8 mouse cellular contexts compared by ENCODE assay signal in the genomic region with DNA sequence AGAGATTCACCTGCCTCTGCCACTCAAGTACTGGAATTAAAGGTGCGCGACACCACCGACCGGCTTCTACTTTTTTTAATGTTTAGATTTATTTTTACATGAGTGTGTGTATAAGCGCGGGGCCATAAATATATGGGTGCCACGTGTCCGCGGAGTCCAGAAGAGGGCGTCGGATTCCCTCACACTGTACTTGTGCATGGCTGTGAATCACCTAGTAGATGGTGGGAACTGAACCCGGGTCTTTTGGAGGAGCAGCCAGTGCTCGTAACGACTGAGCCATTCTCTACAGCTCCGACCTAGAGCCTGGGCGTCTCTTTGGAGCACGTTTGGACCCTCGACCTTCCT. TPM values are rescaled to one million over a fixed set of nuclear protein-coding genes. Genes with fewer than 3 reads are reported as not detected.
A peak's percentile ranks its signal among the peaks of the same experiment; 100 is the strongest.
DNase-seq lines count a peak whose midpoint lies in the region; ATAC-seq and TF ChIP-seq lines count a peak whose summit lies in the region.

No protein-coding gene starts in this region.

- H3K9ac ChIP-seq in lung, postnatal 0 days (replicated peaks; ENCODE audit: low read depth) = no peak overlapping the region
- peak overlapping the region; percentile 58 for H3K9ac ChIP-seq in limb, embryonic 11.5 days (ENCODE audit: low read length)
- H3K9ac ChIP-seq in neural tube, embryonic 14.5 days (replicated peaks; ENCODE audit: low read depth, low read length) = peak overlapping the region; percentile 67; the same call in 1 of the 2 replicates

- peak overlapping the region; percentile 63 for H3K4me2 ChIP-seq in lung, postnatal 0 days (replicated peaks; ENCODE audit: low read depth, low read length)
- peak overlapping the region; percentile 61 for H3K4me2 ChIP-seq in limb, embryonic 11.5 days (ENCODE audit: low read depth, severe bottlenecking)
- H3K4me2 ChIP-seq in neural tube, embryonic 14.5 days (ENCODE audit: low read depth, low read length) = peak overlapping the region; percentile 62

- peak; percentile 63 for ATAC-seq in lung, postnatal 0 days
- peak; percentile 45 for ATAC-seq in limb, embryonic 11.5 days (ENCODE audit: insufficient number of reproducible peaks, low FRiP score, low TSS enrichment, low read depth)
- ATAC-seq in neural tube, embryonic 14.5 days (ENCODE audit: low read depth) = peak; percentile 64

- peak; percentile 58; the same call in 1 of the 2 replicates for TF ChIP-seq POLR2A in embryonic fibroblast, embryonic 13.5 days (IDR thresholded peaks at IDR 0.05; ENCODE audit: low read depth, low read length)

- H3K36me3 ChIP-seq in lung, postnatal 0 days (ENCODE audit: insufficient read depth, low read length) = no peaks in the 10 kb centered on the region
- H3K36me3 ChIP-seq in limb, embryonic 11.5 days (ENCODE audit: control insufficient read depth, insufficient read depth, low read length) = peaks cover 6% of the 10 kb centered on the region; the same call in 1 of the 2 replicates
- no peaks in the 10 kb centered on the region for H3K36me3 ChIP-seq in neural tube, embryonic 14.5 days (ENCODE audit: control insufficient read depth, insufficient read depth, low read length)

- peak; percentile 61 for TF ChIP-seq CTCF in lung, postnatal 0 days (IDR thresholded peaks at IDR 0.05)
- TF ChIP-seq CTCF in embryonic fibroblast, embryonic 13.5 days (IDR thresholded peaks at IDR 0.05; ENCODE audit: borderline replicate concordance, insufficient read depth, low read length) = peak; percentile 54; the same call in 1 of the 2 replicates

- H3K27me3 ChIP-seq in lung, postnatal 0 days (replicated peaks; ENCODE audit: insufficient read depth, low read length) = no peaks in the 10 kb centered on the region
- peaks cover 3% of the 10 kb centered on the region for H3K27me3 ChIP-seq in limb, embryonic 11.5 days (ENCODE audit: control insufficient read depth, insufficient read depth, low read length)
- peaks cover 6% of the 10 kb centered on the region for H3K27me3 ChIP-seq in neural tube, embryonic 14.5 days (ENCODE audit: control insufficient read depth, insufficient read depth, low read length)

- no peak for DNase-seq in lung, postnatal 0 days (ENCODE audit: low spot score)
- no peak for DNase-seq in lung, postnatal 4 days
- DNase-seq in limb, embryonic 11.5 days (ENCODE audit: low spot score) = no peak
- DNase-seq in cerebellum, adult 11 months = no peak
- DNase-seq in cerebellum, postnatal 10 days = no peak
- no peak for DNase-seq in gastrocnemius, adult 8-10 months (ENCODE audit: low spot score in 2 of 2)

- peak overlapping the region; percentile 94 for H3K27ac ChIP-seq in lung, postnatal 0 days (ENCODE audit: low read length)
- peak overlapping the region; percentile 35; the same call in 1 of the 2 replicates for H3K27ac ChIP-seq in embryonic fibroblast, embryonic 13.5 days (ENCODE audit: insufficient read depth, low read length)
- H3K27ac ChIP-seq in limb, embryonic 11.5 days (replicated peaks; ENCODE audit: low read depth, low read length) = peak overlapping the region; percentile 70; the same call in 1 of the 2 replicates
- H3K27ac ChIP-seq in neural tube, embryonic 14.5 days (ENCODE audit: low read depth, low read length) = peak overlapping the region; percentile 94

- no peak for TF ChIP-seq EP300 in lung, postnatal 0 days (IDR thresholded peaks at IDR 0.05)

- 1% methylated on average over 18 of the region's 18 CpGs for WGBS in lung, postnatal 0 days
- WGBS in limb, embryonic 11.5 days = 3% methylated on average over 18 of the region's 18 CpGs
- WGBS in neural tube, embryonic 14.5 days = 1% methylated on average over 18 of the region's 18 CpGs

- no peaks in the 10 kb centered on the region for H3K9me3 ChIP-seq in lung, postnatal 0 days (ENCODE audit: low read length)
- no peaks in the 10 kb centered on the region for H3K9me3 ChIP-seq in limb, embryonic 11.5 days (ENCODE audit: control insufficient read depth, low read length)
- H3K9me3 ChIP-seq in neural tube, embryonic 14.5 days (ENCODE audit: control insufficient read depth, low read length) = no peaks in the 10 kb centered on the region

- peaks cover 5% of the 10 kb centered on the region; the same call in 1 of the 2 replicates for H3K4me1 ChIP-seq in lung, postnatal 0 days (ENCODE audit: insufficient read depth, low read depth, low read length)
- no peaks in the 10 kb centered on the region for H3K4me1 ChIP-seq in embryonic fibroblast, embryonic 13.5 days (ENCODE audit: control insufficient read depth, insufficient read depth, low read length)
- no peaks in the 10 kb centered on the region for H3K4me1 ChIP-seq in limb, embryonic 11.5 days (ENCODE audit: control insufficient read depth, insufficient read depth, low read length)
- no peaks in the 10 kb centered on the region for H3K4me1 ChIP-seq in neural tube, embryonic 14.5 days (ENCODE audit: control insufficient read depth, insufficient read depth, low read length)

- peak overlapping the region; percentile 73 for H3K4me3 ChIP-seq in lung, postnatal 0 days (ENCODE audit: low read depth, low read length)
- peak overlapping the region; percentile 67 for H3K4me3 ChIP-seq in embryonic fibroblast, embryonic 13.5 days (ENCODE audit: insufficient read depth, low read length)
- H3K4me3 ChIP-seq in limb, embryonic 11.5 days (ENCODE audit: low read depth, low read length) = peak overlapping the region; percentile 73
- H3K4me3 ChIP-seq in neural tube, embryonic 14.5 days (ENCODE audit: low read depth, low read length) = peak overlapping the region; percentile 62

RNA-seq across cellular contexts. Expression of gene Swsap1, which starts 0.4 kb away (rescaled TPM):
- polyA plus RNA-seq in lung, postnatal 0 days (2015; fragmentation: Nextera tagmentation; extraction: Ambion mirVana) = 5.7 and 5.8 TPM in 2 replicates
- polyA plus RNA-seq in embryonic fibroblast, embryonic 13.5 days (2011; ENCODE audit: insufficient read length, low read depth, missing spikeins) = 5.7 and 6.9 TPM in 2 replicates
- polyA plus RNA-seq in limb, embryonic 11.5 days (2014; fragmentation: Nextera tagmentation; extraction: Ambion mirVana) = 17.4 and 20.0 TPM in 2 replicates
- 10.1 and 21.3 TPM in 2 replicates for polyA plus RNA-seq in neural tube, embryonic 14.5 days (2014; fragmentation: Nextera tagmentation; extraction: Ambion mirVana)
- 1 to 10 TPM; 2.4 to 3.0 (median 2.7) TPM for total RNA-seq in gastrocnemius, adult 8-10 months (2022)

RNA-seq across cellular contexts. Expression of gene Epor, which starts 8.1 kb away (rescaled TPM):
- polyA plus RNA-seq in lung, postnatal 0 days (2015; fragmentation: Nextera tagmentation; extraction: Ambion mirVana) = 5.7 and 7.4 TPM in 2 replicates
- polyA plus RNA-seq in embryonic fibroblast, embryonic 13.5 days (2011; ENCODE audit: insufficient read length, low read depth, missing spikeins) = not detected in 2 replicates
- polyA plus RNA-seq in limb, embryonic 11.5 days (2014; fragmentation: Nextera tagmentation; extraction: Ambion mirVana) = 4.9 and 5.8 TPM in 2 replicates
- polyA plus RNA-seq in neural tube, embryonic 14.5 days (2014; fragmentation: Nextera tagmentation; extraction: Ambion mirVana) = 0.67 and 2.0 TPM in 2 replicates
- under 1 TPM in 2 of 4 experiments, not detected in 2; 0.17 to 0.31 TPM for total RNA-seq in gastrocnemius, adult 8-10 months (2022)

RNA-seq across cellular contexts. Expression of gene Plppr2, which starts 18.4 kb away (rescaled TPM):
- polyA plus RNA-seq in lung, postnatal 0 days (2015; fragmentation: Nextera tagmentation; extraction: Ambion mirVana) = 2.2 and 3.3 TPM in 2 replicates
- polyA plus RNA-seq in embryonic fibroblast, embryonic 13.5 days (2011; ENCODE audit: insufficient read length, low read depth, missing spikeins) = 13.1 and 14.9 TPM in 2 replicates
- 6.6 and 8.2 TPM in 2 replicates for polyA plus RNA-seq in limb, embryonic 11.5 days (2014; fragmentation: Nextera tagmentation; extraction: Ambion mirVana)
- polyA plus RNA-seq in neural tube, embryonic 14.5 days (2014; fragmentation: Nextera tagmentation; extraction: Ambion mirVana) = 83.5 and 89.6 TPM in 2 replicates
- 1 to 10 TPM in 1 of 4 experiments, under 1 TPM in 3; 0.36 to 1.1 (median 0.60) TPM for total RNA-seq in gastrocnemius, adult 8-10 months (2022)

RNA-seq across cellular contexts. Expression of gene Tmem205, which starts 27.8 kb away (rescaled TPM):
- polyA plus RNA-seq in lung, postnatal 0 days (2015; fragmentation: Nextera tagmentation; extraction: Ambion mirVana) = 106 and 107 TPM in 2 replicates
- polyA plus RNA-seq in embryonic fibroblast, embryonic 13.5 days (2011; ENCODE audit: insufficient read length, low read depth, missing spikeins) = 21.0 and 25.4 TPM in 2 replicates
- 29.7 and 29.9 TPM in 2 replicates for polyA plus RNA-seq in limb, embryonic 11.5 days (2014; fragmentation: Nextera tagmentation; extraction: Ambion mirVana)
- polyA plus RNA-seq in neural tube, embryonic 14.5 days (2014; fragmentation: Nextera tagmentation; extraction: Ambion mirVana) = 48.6 and 49.6 TPM in 2 replicates
- total RNA-seq in gastrocnemius, adult 8-10 months (2022) = 10 to 100 TPM; 11.1 to 13.9 (median 13.1) TPM

RNA-seq across cellular contexts. Expression of gene Ccdc159, which starts 27.9 kb away (rescaled TPM):
- 1.2 and 1.4 TPM in 2 replicates for polyA plus RNA-seq in lung, postnatal 0 days (2015; fragmentation: Nextera tagmentation; extraction: Ambion mirVana)
- polyA plus RNA-seq in embryonic fibroblast, embryonic 13.5 days (2011; ENCODE audit: insufficient read length, low read depth, missing spikeins) = 5.6 and 6.2 TPM in 2 replicates
- polyA plus RNA-seq in limb, embryonic 11.5 days (2014; fragmentation: Nextera tagmentation; extraction: Ambion mirVana) = 3.5 and 4.8 TPM in 2 replicates
- polyA plus RNA-seq in neural tube, embryonic 14.5 days (2014; fragmentation: Nextera tagmentation; extraction: Ambion mirVana) = 7.0 and 8.1 TPM in 2 replicates
- total RNA-seq in gastrocnemius, adult 8-10 months (2022) = under 1 TPM in 1 of 4 experiments, not detected in 3; 0.38 TPM

Comparison
In these comparisons a context has a peak if more than half of its experiments do, and no peak if none do; other contexts are left out.
1. H3K27ac ChIP-seq: peak in every context shown above with its lines; median percentile 94 in lung, postnatal 0 days; 94 in neural tube, embryonic 14.5 days; 70 in limb, embryonic 11.5 days; 35 in embryonic fibroblast, embryonic 13.5 days.